Mouse (Mus musculus) MEL (cell line): ENCODE data around the gene Amigo3. TPM values are rescaled to one million over a fixed set of nuclear protein-coding genes. Genes with fewer than 3 reads are reported as not detected.

Experiments used
- DNase-seq: peaks from one replicate; pipeline ENCODE4 v3.0.0; 2011; ENCODE audit warnings: low read depth, low spot score
- H3K27ac ChIP-seq: 2 replicates; pipeline ENCODE4 v1.5.1; 2012; ENCODE audit warnings: low read depth, mild to moderate bottlenecking, control low read depth, low read length, moderate library complexity; ENCODE audit not compliant: control insufficient read depth
- H3K27me3 ChIP-seq, 2 experiments: fragments of 150-350 bp in 1 of 2; sonication (generic) in 1 of 2; 2 replicates each; pipeline ENCODE4 v1.6.1; 2012; ENCODE audit warnings: low read length in 2 of 2, mild to moderate bottlenecking in 2 of 2, improper control_type of control experiment in 1 of 2, moderate library complexity in 1 of 2; ENCODE audit not compliant: insufficient read depth in 2 of 2, control insufficient read depth in 1 of 2
- H3K36me3 ChIP-seq, 2 experiments: 2 replicates each; pipeline ENCODE4 v1.6.1; 2012 to 2014; ENCODE audit warnings: low read length in 2 of 2, improper control_type of control experiment in 1 of 2, inconsistent platforms in 1 of 2, mild to moderate bottlenecking in 1 of 2; ENCODE audit not compliant: insufficient read depth in 2 of 2, control insufficient read depth in 1 of 2
- H3K4me1 ChIP-seq, 2 experiments: fragments of 150-350 bp in 1 of 2; sonication (generic) in 1 of 2; 2 replicates each; pipeline ENCODE4 v1.6.1; 2012; ENCODE audit warnings: low read length in 2 of 2, improper control_type of control experiment in 1 of 2, mild to moderate bottlenecking in 1 of 2; ENCODE audit not compliant: insufficient read depth in 2 of 2, control insufficient read depth in 1 of 2
- H3K4me3 ChIP-seq, 2 experiments: fragments of 150-350 bp in 1 of 2; sonication (generic) in 1 of 2; 2 replicates each; pipeline ENCODE4 v1.5.1; 2012; ENCODE audit warnings: low read depth in 2 of 2, low read length in 2 of 2, mild to moderate bottlenecking in 2 of 2, moderate library complexity in 2 of 2, control low read depth in 1 of 2, improper control_type of control experiment in 1 of 2; ENCODE audit not compliant: control insufficient read depth in 1 of 2, insufficient read depth in 1 of 2
- H3K79me2 ChIP-seq: 2 replicates; pipeline ENCODE4 v1.6.1; 2012; ENCODE audit warnings: mild to moderate bottlenecking, low read length, moderate library complexity; ENCODE audit not compliant: control insufficient read depth, poor library complexity, insufficient read depth
- H3K9ac ChIP-seq: 2 replicates; pipeline ENCODE4 v1.6.1; 2012; ENCODE audit warnings: low read depth, mild to moderate bottlenecking, control low read depth, low read length, moderate library complexity; ENCODE audit not compliant: control insufficient read depth, poor library complexity, severe bottlenecking
- H3K9me3 ChIP-seq: fragments of 150-350 bp; sonication (generic); replicated peaks from 2 replicates; pipeline ENCODE4 v1.6.1; 2012; ENCODE audit warnings: mild to moderate bottlenecking, low read length, improper control_type of control experiment, moderate library complexity; ENCODE audit not compliant: insufficient read depth
- BHLHE40 ChIP-seq: IDR thresholded peaks from 2 replicates; pipeline ENCODE4 v1.6.1; 2012; ENCODE audit warnings: low read depth, mild to moderate bottlenecking, inconsistent platforms, low read length, improper control_type of control experiment, borderline replicate concordance
- CHD1 ChIP-seq: IDR thresholded peaks from 2 replicates; pipeline ENCODE4 v1.6.1; 2012; ENCODE audit warnings: low read depth, mild to moderate bottlenecking, inconsistent platforms, low read length, improper control_type of control experiment
- E2F4 ChIP-seq: IDR thresholded peaks from 2 replicates; pipeline ENCODE4 v1.6.1; 2011; ENCODE audit warnings: low read depth, low read length, improper control_type of control experiment, borderline replicate concordance
- ETS1 ChIP-seq: IDR thresholded peaks from 2 replicates; pipeline ENCODE4 v1.6.1; 2012; ENCODE audit warnings: low read depth, mild to moderate bottlenecking, inconsistent platforms, low read length, improper control_type of control experiment, moderate library complexity
- GABPA ChIP-seq: IDR thresholded peaks from 2 replicates; pipeline ENCODE4 v1.6.1; 2012; ENCODE audit warnings: low read depth, mild to moderate bottlenecking, inconsistent platforms, low read length, improper control_type of control experiment, moderate library complexity
- KAT2A ChIP-seq: conservative IDR thresholded peaks from 2 replicates; pipeline ENCODE4 v1.6.1; 2012; ENCODE audit warnings: low read depth, low read length, improper control_type of control experiment, inconsistent platforms
- MAFK ChIP-seq: IDR thresholded peaks from 2 replicates; pipeline ENCODE4 v1.6.1; 2011; ENCODE audit warnings: low read depth, mild to moderate bottlenecking, low read length, improper control_type of control experiment, borderline replicate concordance
- MAX ChIP-seq: IDR thresholded peaks from 2 replicates; pipeline ENCODE4 v1.6.1; 2011; ENCODE audit warnings: low read length, improper control_type of control experiment
- MAZ ChIP-seq: IDR thresholded peaks from 2 replicates; pipeline ENCODE4 v1.6.1; 2012; ENCODE audit warnings: low read depth, mild to moderate bottlenecking, inconsistent platforms, low read length, improper control_type of control experiment
- MXI1 ChIP-seq: IDR thresholded peaks from 2 replicates; pipeline ENCODE4 v1.6.1; 2011; ENCODE audit warnings: mild to moderate bottlenecking, low read depth, low read length, improper control_type of control experiment
- MYB ChIP-seq: IDR thresholded peaks from 2 replicates; pipeline ENCODE4 v1.6.1; 2011; ENCODE audit warnings: mild to moderate bottlenecking, low read depth, low read length, improper control_type of control experiment
- MYC ChIP-seq: IDR thresholded peaks from 2 replicates; pipeline ENCODE4 v1.6.1; 2011; ENCODE audit warnings: low read depth, mild to moderate bottlenecking, low read length, improper control_type of control experiment, moderate library complexity
- POLR2A ChIP-seq, 2 experiments: IDR thresholded peaks; 2 replicates each; pipeline ENCODE4 v1.6.1; 2011 to 2012; ENCODE audit warnings: low read length in 2 of 2, mild to moderate bottlenecking in 2 of 2, control low read depth in 1 of 2, improper control_type of control experiment in 1 of 2, low read depth in 1 of 2, moderate library complexity in 1 of 2; ENCODE audit not compliant: control insufficient read depth in 1 of 2, insufficient read depth in 1 of 2, poor library complexity in 1 of 2
- POLR2AphosphoS2 ChIP-seq: IDR thresholded peaks from 2 replicates; pipeline ENCODE4 v1.6.1; 2011; ENCODE audit warnings: low read length, improper control_type of control experiment
- RAD21 ChIP-seq: IDR thresholded peaks from 2 replicates; pipeline ENCODE4 v1.6.1; 2011; ENCODE audit warnings: mild to moderate bottlenecking, low read depth, low read length, improper control_type of control experiment
- SIN3A ChIP-seq: IDR thresholded peaks from 2 replicates; pipeline ENCODE4 v1.6.1; 2012; ENCODE audit warnings: low read length, improper control_type of control experiment, inconsistent platforms
- SMC3 ChIP-seq: IDR thresholded peaks from 2 replicates; pipeline ENCODE4 v1.6.1; 2011; ENCODE audit warnings: low read depth, low read length, improper control_type of control experiment
- TBP ChIP-seq: IDR thresholded peaks from 2 replicates; pipeline ENCODE4 v1.8.0; 2011; ENCODE audit warnings: low read depth, low read length, improper control_type of control experiment
- TCF12 ChIP-seq: IDR thresholded peaks from 2 replicates; pipeline ENCODE4 v1.6.1; 2014; ENCODE audit warnings: low read depth, mild to moderate bottlenecking, inconsistent platforms, low read length, improper control_type of control experiment, moderate library complexity
- USF1 ChIP-seq: IDR thresholded peaks from 2 replicates; pipeline ENCODE4 v1.6.1; 2014; ENCODE audit warnings: low read depth, mild to moderate bottlenecking, inconsistent platforms, low read length, improper control_type of control experiment, moderate library complexity
- USF2 ChIP-seq, 2 experiments: IDR thresholded peaks; 2 replicates each; pipeline ENCODE4 v1.6.1; 2011 to 2012; ENCODE audit warnings: improper control_type of control experiment in 2 of 2, low read length in 2 of 2, borderline replicate concordance in 1 of 2, inconsistent platforms in 1 of 2, low read depth in 1 of 2, mild to moderate bottlenecking in 1 of 2; ENCODE audit not compliant: insufficient read depth in 1 of 2
- ZKSCAN1 ChIP-seq: IDR thresholded peaks from 2 replicates; pipeline ENCODE4 v1.6.1; 2012; ENCODE audit warnings: low read depth, mild to moderate bottlenecking, inconsistent platforms, low read length, improper control_type of control experiment, moderate library complexity
- ZMIZ1 ChIP-seq: IDR thresholded peaks from 2 replicates; pipeline ENCODE4 v1.6.1; 2012; ENCODE audit warnings: low read depth, mild to moderate bottlenecking, inconsistent platforms, low read length, improper control_type of control experiment, moderate library complexity
- polyA plus RNA-seq, 2 experiments: library from polyadenylated mRNA; stranded (reverse) in 1 of 2; unstranded in 1 of 2; fragments of >175 nt in 1 of 2; fragments of >200 nt in 1 of 2; gene quantifications; 2 replicates each; pipeline versions ENCODE4 v1.2.1 to v1.2.4; 2012; ENCODE audit warnings: low replicate concordance in 2 of 2, low read depth in 1 of 2; ENCODE audit not compliant: insufficient read length in 2 of 2, insufficient read depth in 1 of 2, missing spikeins in 1 of 2
- total RNA-seq: library from RNA; depleted of rRNA; stranded (reverse); fragments of 300-350 nt; gene quantifications from 2 replicates; pipeline ENCODE4 v1.2.3, GENCODE M21; 2012

Gene Amigo3
- total and polyA plus RNA-seq, 3 experiments, result 2.2 to 3.4 TPM; not detected in 1

DNA sequence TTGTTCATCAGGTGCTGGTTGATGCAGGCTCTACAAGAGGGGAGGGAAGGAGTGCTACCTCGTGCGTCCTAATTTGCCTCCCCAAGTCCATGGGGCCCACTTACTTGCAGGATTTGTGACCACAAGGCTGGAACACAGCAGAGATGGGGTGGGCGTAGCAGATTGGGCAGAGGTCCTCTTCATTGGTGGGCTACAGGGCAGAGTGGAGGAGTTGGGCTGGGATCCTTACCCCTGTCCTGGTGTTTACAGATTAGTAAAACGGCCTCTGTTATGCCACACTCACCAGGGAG is 1.1 kb upstream of the Amigo3 start:
- no peaks in the 10 kb centered on the region for H3K27me3 ChIP-seq
- no peak for DNase-seq
- TF ChIP-seq MYC, result no peak
- TF ChIP-seq POLR2AphosphoS2, result 0 out of 2 replicates have a peak, but pooled peaks have one; percentile 17
- 0 out of 2 replicates have a peak, but pooled peaks have one; percentile 10 for TF ChIP-seq SMC3
- TF ChIP-seq, all 39 proteins: peak for 2
- Histone ChIP-seq H3K36me3 (peaks cover 0 to 6% of the 10 kb centered on the region in 2 experiments; a peak in 2 of 4 replicates), H3K4me3 (no peak overlapping the region), H3K27ac (no peak overlapping the region), H3K79me2 (peaks cover 10% of the 10 kb centered on the region), H3K4me1 (peaks cover 2 to 17% of the 10 kb centered on the region in 2 experiments), H3K9me3 (no peaks in the 10 kb centered on the region), H3K9ac (no peak overlapping the region)

DNA sequence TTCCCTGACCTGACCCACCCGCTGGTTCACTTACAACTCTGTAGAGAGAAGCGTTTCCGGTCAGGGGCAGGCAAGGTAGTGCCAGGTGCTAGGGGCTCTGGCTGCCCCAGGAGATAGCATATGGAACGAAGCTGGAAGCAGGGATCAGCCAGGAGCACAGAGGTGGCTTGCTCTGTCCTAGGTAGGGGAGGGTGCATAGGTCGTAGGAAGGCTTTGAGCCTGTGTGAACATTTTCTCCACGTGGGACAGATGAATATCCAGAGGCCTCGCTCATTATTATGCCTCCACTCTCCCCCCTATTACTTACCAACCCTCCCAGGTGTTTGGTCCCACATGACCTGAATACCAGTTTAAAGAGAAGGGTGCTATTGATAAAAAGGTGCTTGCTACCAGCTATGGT is 548 bp upstream of the Amigo3 start:
- TF ChIP-seq ZMIZ1, result 0 out of 2 replicates have a peak, but pooled peaks have one; percentile 14
- TF ChIP-seq E2F4, result no peak
- no peak for TF ChIP-seq TBP
- no peak for TF ChIP-seq MYB
- TF ChIP-seq, all 39 proteins: peak for 1
- H3K36me3 ChIP-seq, result peaks cover 0 to 4% of the 10 kb centered on the region in 2 experiments; a peak in 2 of 4 replicates
- H3K9me3 ChIP-seq, result no peaks in the 10 kb centered on the region
- no peak overlapping the region for H3K4me3 ChIP-seq
- H3K9ac ChIP-seq, result no peak overlapping the region
- no peak overlapping the region for H3K27ac ChIP-seq
- H3K27me3 ChIP-seq, result no peaks in the 10 kb centered on the region
- H3K79me2 ChIP-seq, result peaks cover 10% of the 10 kb centered on the region
- H3K4me1 ChIP-seq, result peaks cover 1 to 15% of the 10 kb centered on the region in 2 experiments
- no peak for DNase-seq

DNA sequence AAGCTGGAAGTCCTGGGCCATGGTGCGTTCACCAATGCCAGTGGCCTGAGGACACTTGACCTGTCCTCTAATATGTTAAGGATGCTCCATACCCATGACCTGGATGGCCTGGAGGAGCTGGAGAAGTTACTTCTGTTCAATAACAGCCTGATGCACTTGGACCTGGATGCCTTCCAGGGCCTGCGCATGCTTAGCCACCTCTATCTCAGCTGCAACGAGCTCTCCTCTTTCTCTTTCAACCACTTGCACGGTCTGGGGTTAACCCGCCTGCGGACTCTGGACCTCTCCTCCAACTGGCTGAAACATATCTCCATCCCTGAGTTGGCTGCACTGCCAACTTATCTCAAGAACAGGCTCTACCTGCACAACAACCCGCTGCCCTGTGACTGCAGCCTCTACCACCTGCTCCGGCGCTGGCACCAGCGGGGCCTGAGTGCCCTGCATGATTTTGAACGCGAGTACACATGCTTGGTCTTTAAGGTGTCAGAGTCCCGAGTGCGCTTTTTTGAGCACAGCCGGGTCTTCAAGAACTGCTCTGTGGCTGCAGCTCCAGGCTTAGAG is 786 bp downstream of the Amigo3 start:
- TF ChIP-seq TCF12, result no peak
- no peak for TF ChIP-seq ETS1
- no peak for TF ChIP-seq POLR2A (IDR thresholded peaks at IDR 0.05; ENCODE audit: control insufficient read depth in 1 of 2, insufficient read depth in 1 of 2, low read depth in 1 of 2, low read length in 2 of 2, poor library complexity in 1 of 2)
- no peak for TF ChIP-seq ZKSCAN1
- no peak for TF ChIP-seq POLR2AphosphoS2
- TF ChIP-seq MYB, result no peak
- no peak for TF ChIP-seq CHD1
- TF ChIP-seq KAT2A, result no peak
- TF ChIP-seq BHLHE40, result no peak
- TF ChIP-seq USF1, result no peak
- no peak for TF ChIP-seq SIN3A
- TF ChIP-seq MXI1, result no peak
- TF ChIP-seq USF2 (IDR thresholded peaks at IDR 0.05; ENCODE audit: borderline replicate concordance in 1 of 2, insufficient read depth in 1 of 2, low read depth in 1 of 2, low read length in 2 of 2), result no peak
- TF ChIP-seq RAD21, result no peak
- TF ChIP-seq E2F4, result no peak
- no peak for TF ChIP-seq MAFK
- no peak for TF ChIP-seq MAX
- no peak for TF ChIP-seq GABPA
- no peak for TF ChIP-seq ZMIZ1
- TF ChIP-seq MAZ, result no peak
- DNase-seq, result no peak
- no peak overlapping the region for H3K9ac ChIP-seq
- no peak overlapping the region for H3K4me3 ChIP-seq
- no peaks in the 10 kb centered on the region for H3K36me3 ChIP-seq
- peaks cover 0 to 7% of the 10 kb centered on the region in 2 experiments; a peak in 1 of 4 replicates for H3K4me1 ChIP-seq
- no peaks in the 10 kb centered on the region for H3K9me3 ChIP-seq
- peaks cover 8% of the 10 kb centered on the region for H3K79me2 ChIP-seq
- no peak overlapping the region for H3K27ac ChIP-seq
- no peaks in the 10 kb centered on the region for H3K27me3 ChIP-seq
